Mouse (Mus musculus) heart, embryonic 15.5 days (tissue): ENCODE data around the gene Blzf1. TPM values are rescaled to one million over a fixed set of nuclear protein-coding genes. Genes with fewer than 3 reads are reported as not detected.
A peak's percentile ranks its signal among the peaks of the same experiment; 100 is the strongest.

Experiments
- ATAC-seq: fragments of 200-750 bp; cut with Nextera tagmentation; replicated peaks from 2 replicates; pipeline ENCODE4 v1.8.0; 2017; ENCODE audit warnings: low read depth, moderate TSS enrichment; ENCODE audit not compliant: insufficient number of reproducible peaks, insufficient read depth, low FRiP score
- H3K27ac ChIP-seq: fragments of 300-500 bp; sonication (generic); 2 replicates; pipeline ENCODE4 v1.5.1; 2015; ENCODE audit warnings: mild to moderate bottlenecking, inconsistent platforms
- H3K27me3 ChIP-seq: fragments of 300-500 bp; sonication (generic); 2 replicates; pipeline ENCODE4 v1.6.1; 2015; ENCODE audit warnings: inconsistent platforms
- H3K36me3 ChIP-seq: fragments of 300-500 bp; sonication (generic); 2 replicates; pipeline ENCODE4 v1.6.1; 2015; ENCODE audit warnings: mild to moderate bottlenecking, inconsistent platforms
- H3K4me1 ChIP-seq: fragments of 300-500 bp; sonication (generic); replicated peaks from 2 replicates; pipeline ENCODE4 v1.6.1; 2015; ENCODE audit warnings: inconsistent platforms
- H3K4me2 ChIP-seq: fragments of 300-500 bp; sonication (generic); 2 replicates; pipeline ENCODE4 v1.6.1; 2015; ENCODE audit warnings: inconsistent platforms, mild to moderate bottlenecking, moderate library complexity
- H3K4me3 ChIP-seq: fragments of 300-500 bp; sonication (generic); 2 replicates; pipeline ENCODE4 v1.5.1; 2015; ENCODE audit warnings: mild to moderate bottlenecking, inconsistent platforms
- H3K9ac ChIP-seq: fragments of 300-500 bp; sonication (generic); 2 replicates; pipeline ENCODE4 v1.6.1; 2015; ENCODE audit warnings: mild to moderate bottlenecking, inconsistent platforms
- H3K9me3 ChIP-seq: fragments of 300-500 bp; sonication (generic); replicated peaks from 2 replicates; pipeline ENCODE4 v1.6.1; 2016; ENCODE audit warnings: inconsistent platforms
- WGBS: fragments of 180-500 bp; shearing (Covaris S2); methylation state at CpG from one replicate; pipeline ENCODE4 v1.1.7; 2015; ENCODE audit warnings: mixed read lengths; 5-methylcytosine and 5-hydroxymethylcytosine counted together
- polyA plus RNA-seq: library from polyadenylated mRNA; unstranded; fragments of >200 nt; fragmentation: Nextera tagmentation; extraction: Ambion mirVana; gene quantifications from 2 replicates; pipeline ENCODE4 v1.2.1, GENCODE M21; 2015

Gene Blzf1
- polyA plus RNA-seq: 26.1 and 27.2 TPM in 2 replicates

DNA sequence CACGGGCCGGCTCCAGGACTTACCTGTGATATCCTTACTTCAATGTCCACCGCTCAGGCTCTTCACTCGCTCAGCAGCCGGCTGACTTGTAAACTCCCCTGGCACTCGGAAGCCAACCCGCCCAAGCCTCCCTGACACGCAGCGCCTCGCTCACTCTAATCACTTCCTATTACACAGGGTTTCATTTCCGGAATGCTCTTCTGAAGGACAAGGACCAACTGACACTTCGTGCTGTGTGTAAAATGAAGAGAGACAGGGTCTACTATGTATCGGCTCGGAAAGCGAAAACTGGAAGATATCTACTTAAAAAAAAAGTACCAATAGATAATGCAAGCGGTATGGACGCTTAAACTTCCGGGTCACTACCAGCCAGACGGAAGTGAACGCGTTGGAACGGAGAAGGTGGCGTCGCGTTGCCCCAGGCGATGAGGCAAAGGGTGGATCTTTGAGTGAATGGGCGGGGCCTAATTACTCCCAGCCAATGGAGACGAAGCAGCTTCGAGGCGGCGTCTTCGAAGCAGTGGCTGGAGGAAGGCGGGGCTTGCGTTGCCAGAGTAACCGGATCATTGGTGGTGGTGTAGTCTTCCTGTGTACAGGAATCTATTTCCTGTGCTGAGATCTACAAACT lies at the start of gene Blzf1:
Gene Blzf1 (minus strand): TSS at position 366 of the 628 bp plus-strand sequence.
- WGBS: under 1% methylated on average over 35 of the region's 35 CpGs
- Histone ChIP-seq H3K4me2 (peak within 1 kb of the TSS; percentile 80), H3K4me3 (peak within 1 kb of the TSS; percentile 88), H3K9ac (peak within 1 kb of the TSS; percentile 81), H3K27ac (peak within 1 kb of the TSS; percentile 74), H3K27me3 (no peaks in the 10 kb centered on the region), H3K4me1 (peaks cover 10% of the 10 kb centered on the region), H3K36me3 (peaks cover 8% of the 10 kb centered on the region), H3K9me3 (no peaks in the 10 kb centered on the region)
- peak; percentile 99 for ATAC-seq

- H3K4me2 ChIP-seq: no peak overlapping the region
- no peaks in the 10 kb centered on the region for H3K4me1 ChIP-seq
- no peak overlapping the region for H3K27ac ChIP-seq
- no peak overlapping the region for H3K9ac ChIP-seq
- H3K4me3 ChIP-seq: no peak overlapping the region
- 64% methylated on average over 3 of the region's 3 CpGs for WGBS
- ATAC-seq: no peak
- H3K9me3 ChIP-seq: no peaks in the 10 kb centered on the region
- no peaks in the 10 kb centered on the region for H3K27me3 ChIP-seq
- H3K36me3 ChIP-seq: peaks cover 1% of the 10 kb centered on the region; the same call in 1 of the 2 replicates
Observed at GRCm38 (mm10) chr1:164353443-164353842, 46.2 kb upstream of the Blzf1 start.

DNA sequence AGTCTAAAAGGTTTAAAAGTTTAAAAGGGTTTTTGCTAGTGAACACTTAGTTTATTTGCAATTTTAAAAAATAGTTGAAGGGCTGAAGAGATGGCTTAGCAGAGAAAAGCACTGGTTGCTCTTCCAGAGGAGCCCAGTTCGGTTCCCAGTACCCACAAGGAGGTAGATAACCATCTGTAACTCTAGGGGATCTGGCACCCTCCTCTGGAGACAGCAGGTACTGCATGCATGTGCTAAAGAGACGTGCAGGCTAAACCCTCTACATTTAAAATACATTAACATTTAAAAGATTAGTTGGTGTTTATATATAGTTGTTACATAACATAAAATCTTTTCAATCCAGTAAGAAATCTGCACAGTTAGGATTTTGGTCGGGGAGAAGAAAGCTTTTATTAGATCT lies 34.9 kb upstream of the Blzf1 start:
- Histone ChIP-seq H3K27me3 (no peaks in the 10 kb centered on the region), H3K27ac (no peak overlapping the region), H3K4me1 (peaks cover 4% of the 10 kb centered on the region; the same call in 1 of the 2 replicates), H3K4me2 (no peak overlapping the region), H3K9me3 (no peaks in the 10 kb centered on the region), H3K4me3 (no peak overlapping the region), H3K9ac (no peak overlapping the region), H3K36me3 (peaks cover 7% of the 10 kb centered on the region)
- ATAC-seq: no peak
- 79% methylated on average over 3 of the region's 3 CpGs for WGBS

- Histone ChIP-seq H3K36me3 (0 out of 2 replicates have a peak, but pooled peaks cover 2% of the 10 kb centered on the region), H3K4me1 (peaks cover 6% of the 10 kb centered on the region; the same call in 1 of the 2 replicates), H3K4me3 (no peak overlapping the region), H3K27me3 (no peaks in the 10 kb centered on the region), H3K27ac (no peak overlapping the region), H3K4me2 (no peak overlapping the region), H3K9me3 (no peaks in the 10 kb centered on the region), H3K9ac (no peak overlapping the region)
- no peak for ATAC-seq
- 82% methylated on average over 4 of the region's 4 CpGs for WGBS
Observed at GRCm38 (mm10) chr1:164335846-164336245, 28.6 kb upstream of the Blzf1 start.

DNA sequence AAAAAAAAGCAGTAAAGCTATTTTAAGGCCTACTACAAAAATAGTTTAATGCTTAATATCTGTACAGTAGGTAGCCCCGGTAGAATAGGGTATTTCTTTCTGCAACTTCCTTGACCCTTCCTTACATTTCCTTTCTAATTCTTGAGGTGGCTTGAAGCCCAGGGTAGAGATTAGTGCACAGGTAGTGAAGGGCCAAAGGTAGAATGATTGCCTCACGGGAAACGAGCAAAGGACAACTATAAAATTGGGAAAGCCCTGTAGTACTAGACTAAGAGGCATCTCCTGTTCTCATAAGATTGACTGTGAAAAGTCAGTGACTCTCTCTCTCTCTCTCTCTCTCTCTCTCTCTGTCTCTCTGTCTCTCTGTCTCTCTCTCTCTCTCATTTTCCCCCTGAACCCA lies 28.1 kb upstream of the Blzf1 start:
- no peak for ATAC-seq
- H3K27me3 ChIP-seq: no peaks in the 10 kb centered on the region
- 78% methylated on average over 3 of the region's 3 CpGs for WGBS

DNA sequence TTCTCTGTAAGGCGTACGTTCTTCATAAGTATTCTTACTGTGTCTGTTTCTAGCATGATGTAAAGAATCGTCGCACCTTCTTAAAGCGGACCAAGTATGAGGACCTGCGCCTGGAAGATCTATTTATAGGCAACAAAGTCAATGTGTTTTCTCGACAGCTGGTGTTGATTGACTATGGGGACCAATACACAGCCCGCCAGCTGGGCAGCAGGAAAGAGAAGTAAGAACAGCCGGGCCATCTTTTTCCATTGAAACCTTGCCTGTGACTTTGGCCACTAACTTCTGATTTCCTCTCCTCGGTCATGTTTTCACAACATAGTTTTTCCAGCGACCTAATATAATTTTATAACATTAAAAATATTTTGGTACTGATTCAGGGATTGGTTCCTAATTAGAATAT lies 25.3 kb upstream of the Blzf1 start:
- H3K9me3 ChIP-seq: no peaks in the 10 kb centered on the region
- H3K4me2 ChIP-seq: no peak overlapping the region
- H3K27me3 ChIP-seq: no peaks in the 10 kb centered on the region
- 60% methylated on average over 11 of the region's 11 CpGs for WGBS
- no peak overlapping the region for H3K9ac ChIP-seq
- 0 out of 2 replicates have a peak, but pooled peaks cover 2% of the 10 kb centered on the region for H3K36me3 ChIP-seq
- no peak for ATAC-seq
- no peak overlapping the region for H3K4me3 ChIP-seq
- 0 out of 2 replicates have a peak, but pooled peaks cover 2% of the 10 kb centered on the region for H3K4me1 ChIP-seq
- H3K27ac ChIP-seq: no peak overlapping the region

More for the DNA sequence above, 28.1 kb upstream of the Blzf1 start:
- Histone ChIP-seq H3K4me1 (peaks cover 6% of the 10 kb centered on the region; the same call in 1 of the 2 replicates), H3K9ac (no peak overlapping the region), H3K4me2 (no peak overlapping the region), H3K27ac (no peak overlapping the region), H3K9me3 (no peaks in the 10 kb centered on the region), H3K4me3 (no peak overlapping the region), H3K36me3 (0 out of 2 replicates have a peak, but pooled peaks cover 2% of the 10 kb centered on the region)

DNA sequence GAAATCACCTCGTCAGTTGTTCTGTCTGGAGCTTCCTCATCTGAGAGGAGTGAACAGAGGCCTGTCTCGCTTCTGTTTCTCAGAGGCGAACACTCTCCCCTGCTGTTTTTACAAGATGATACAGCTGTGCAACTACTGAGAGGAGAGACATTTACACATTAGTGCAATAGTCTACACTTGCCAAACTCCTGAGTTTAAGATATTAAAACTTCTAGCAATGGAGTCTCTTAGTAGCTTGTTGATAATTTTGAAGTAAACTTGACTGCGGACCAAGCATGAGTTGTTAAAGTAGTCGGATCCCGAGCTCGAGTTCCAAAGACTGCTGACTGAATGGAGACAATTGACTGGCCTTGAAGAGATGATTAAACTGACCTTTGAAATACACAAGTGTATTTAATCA lies 20.5 kb upstream of the Blzf1 start:
- no peak overlapping the region; the same call in 1 of the 2 replicates for H3K27ac ChIP-seq
- H3K9ac ChIP-seq: no peak overlapping the region
- H3K27me3 ChIP-seq: no peaks in the 10 kb centered on the region
- 72% methylated on average over 7 of the region's 7 CpGs for WGBS
- no peak overlapping the region for H3K4me3 ChIP-seq
- H3K9me3 ChIP-seq: no peaks in the 10 kb centered on the region
- H3K36me3 ChIP-seq: no peaks in the 10 kb centered on the region
- H3K4me2 ChIP-seq: no peak overlapping the region
- peaks cover 3% of the 10 kb centered on the region; the same call in 1 of the 2 replicates for H3K4me1 ChIP-seq
- no peak for ATAC-seq

DNA sequence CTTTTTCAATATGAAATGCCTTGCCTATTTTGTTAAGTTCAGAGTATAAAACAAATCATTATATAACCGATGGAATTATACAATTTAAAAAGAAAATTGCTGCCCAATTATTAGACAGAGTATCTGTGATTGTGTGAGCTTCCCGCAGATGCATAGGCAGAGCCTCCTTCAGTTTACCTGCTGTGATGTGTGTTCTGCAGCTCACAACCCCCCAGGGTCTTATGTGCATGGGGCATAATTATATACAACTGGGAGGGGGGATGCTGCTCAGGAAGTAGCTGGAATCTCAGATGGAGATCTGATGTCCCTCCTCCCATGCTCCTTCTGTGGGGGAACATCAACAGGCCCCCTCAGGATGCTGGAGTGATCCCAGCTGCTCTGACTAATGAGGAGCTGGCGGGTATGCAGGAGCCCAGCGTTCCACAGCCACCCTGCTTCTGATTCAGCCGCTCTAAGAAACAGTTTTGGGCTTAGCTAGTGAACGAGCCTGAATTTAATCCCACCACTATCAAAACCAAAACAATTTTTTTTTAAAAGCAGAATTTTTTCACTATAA lies 19.4 kb upstream of the Blzf1 start:
- Histone ChIP-seq H3K27ac (peak overlapping the region; percentile 37; the same call in 1 of the 2 replicates), H3K4me3 (no peak overlapping the region), H3K4me1 (peaks cover 5% of the 10 kb centered on the region; the same call in 1 of the 2 replicates), H3K9me3 (no peaks in the 10 kb centered on the region), H3K36me3 (no peaks in the 10 kb centered on the region), H3K9ac (no peak overlapping the region), H3K27me3 (no peaks in the 10 kb centered on the region), H3K4me2 (no peak overlapping the region)
- ATAC-seq: no peak
- 66% methylated on average over 6 of the region's 6 CpGs for WGBS

GRCm38 (mm10) chr1:164324878-164325277 lies 17.6 kb upstream of the Blzf1 start:
- H3K9ac ChIP-seq: no peak overlapping the region
- ATAC-seq: no peak
- no peak overlapping the region for H3K27ac ChIP-seq
- no peak overlapping the region for H3K4me2 ChIP-seq
- no peaks in the 10 kb centered on the region for H3K9me3 ChIP-seq
- H3K4me3 ChIP-seq: no peak overlapping the region
- no peaks in the 10 kb centered on the region for H3K27me3 ChIP-seq
- H3K36me3 ChIP-seq: no peaks in the 10 kb centered on the region
- 88% methylated on average over 2 of the region's 2 CpGs for WGBS
- H3K4me1 ChIP-seq: peaks cover 20% of the 10 kb centered on the region

DNA sequence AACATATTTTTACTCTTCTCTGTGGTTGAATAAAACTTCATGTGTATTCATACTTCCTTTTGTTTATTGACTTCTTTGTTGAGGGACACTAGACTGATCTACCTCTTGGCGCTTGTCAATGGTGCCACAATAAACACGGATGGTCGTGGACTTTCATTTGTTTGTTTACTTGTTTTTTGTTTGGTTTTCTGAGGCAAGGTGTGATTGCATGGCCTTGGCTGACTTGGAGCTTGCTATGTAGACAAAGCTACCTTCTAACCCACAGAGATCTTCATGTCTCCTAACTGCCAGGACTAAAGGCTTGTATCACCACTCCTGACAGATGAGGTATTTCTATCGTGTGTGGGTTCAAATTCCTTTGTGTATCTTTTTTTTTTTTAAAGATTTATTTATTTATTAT lies 16.9 kb upstream of the Blzf1 start:
- no peak overlapping the region for H3K4me3 ChIP-seq

DNA sequence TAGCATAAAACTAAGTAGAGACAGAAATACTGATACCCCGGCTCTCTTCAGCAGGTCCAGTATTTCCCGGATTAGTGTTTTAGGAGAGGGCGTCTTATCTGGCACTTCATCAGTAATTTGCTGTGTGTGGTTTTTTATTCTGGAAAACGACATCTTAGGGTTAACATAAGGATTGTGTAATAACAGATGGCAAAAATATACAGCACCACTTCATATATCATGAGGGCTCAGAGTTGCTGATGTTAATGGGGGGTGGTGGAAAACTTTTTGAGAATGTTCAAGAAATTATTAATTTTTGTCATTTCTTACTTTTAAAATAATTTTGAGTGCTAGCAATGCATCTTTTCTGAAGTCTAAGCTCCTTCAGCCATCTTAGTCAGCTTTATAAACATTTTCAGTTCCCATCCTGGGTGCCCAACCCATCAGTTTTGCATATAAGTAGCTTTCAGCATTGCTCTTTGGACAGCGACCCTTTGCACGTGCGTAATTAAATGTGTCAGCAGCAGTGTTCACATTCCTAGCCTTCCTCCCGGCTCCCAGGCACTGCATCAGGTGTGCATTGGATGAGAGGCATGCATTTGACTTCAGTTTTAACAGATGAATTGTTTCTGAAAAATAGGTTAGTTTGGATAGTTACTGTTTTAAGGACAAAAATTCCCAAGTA lies 15.8 kb upstream of the Blzf1 start:
- 67% methylated on average over 8 of the region's 8 CpGs for WGBS
- H3K27me3 ChIP-seq: no peaks in the 10 kb centered on the region
- H3K9ac ChIP-seq: no peak overlapping the region
- H3K9me3 ChIP-seq: no peaks in the 10 kb centered on the region
- H3K36me3 ChIP-seq: no peaks in the 10 kb centered on the region
- H3K27ac ChIP-seq: no peak overlapping the region
- no peak for ATAC-seq
- H3K4me1 ChIP-seq: peaks cover 29% of the 10 kb centered on the region
- H3K4me3 ChIP-seq: no peak overlapping the region
- H3K4me2 ChIP-seq: no peak overlapping the region

More for the DNA sequence above, 16.9 kb upstream of the Blzf1 start:
- 87% methylated on average over 4 of the region's 4 CpGs for WGBS
- Histone ChIP-seq H3K9ac (no peak overlapping the region), H3K36me3 (no peaks in the 10 kb centered on the region), H3K9me3 (no peaks in the 10 kb centered on the region), H3K4me2 (no peak overlapping the region), H3K4me1 (peaks cover 24% of the 10 kb centered on the region), H3K27ac (no peak overlapping the region), H3K27me3 (no peaks in the 10 kb centered on the region)
- no peak for ATAC-seq
